Mouse (Mus musculus): Measurements from ENCODE around the gene Dgkg.

Gene Dgkg

GRCm38 (mm10) chr16:22549346-22549745 lies 107.7 kb downstream of the Dgkg start:
- peak in 1 of 2 experiments; percentile 37 for DNase-seq (ENCODE audit: inconsistent age in 2 of 2, low spot score in 1 of 2)

GRCm38 (mm10) chr16:22548167-22549080 lies 108.6 kb downstream of the Dgkg start:
- peak; percentile 85 to 96 for DNase-seq (ENCODE audit: inconsistent age in 2 of 2, low spot score in 1 of 2)

GRCm38 (mm10) chr16:22547741-22548140 lies 109.3 kb downstream of the Dgkg start:
- DNase-seq (ENCODE audit: inconsistent age in 2 of 2, low spot score in 1 of 2), result no peak

DNA sequence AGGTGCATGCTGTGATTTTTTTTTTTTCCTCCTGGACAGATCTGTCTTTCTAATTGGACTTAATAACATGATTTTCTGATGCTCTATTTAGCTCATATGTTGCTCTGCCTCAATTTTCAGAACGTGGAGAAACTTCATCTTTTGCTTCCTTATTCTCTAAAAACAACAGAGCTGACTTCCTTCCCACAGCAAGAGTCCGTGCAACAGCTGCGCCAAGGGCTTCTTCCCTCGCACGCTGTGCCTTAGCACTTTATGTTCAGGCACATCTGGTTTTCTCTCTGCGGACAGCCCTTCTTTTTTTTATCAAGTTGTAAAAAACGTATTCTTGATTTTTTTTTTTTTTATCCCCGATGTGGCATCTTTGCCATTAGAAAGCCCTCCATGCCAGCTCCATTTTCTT lies 111.2 kb downstream of the Dgkg start:
- DNase-seq (ENCODE audit: inconsistent age in 2 of 2, low spot score in 1 of 2), result no peak

- DNase-seq (ENCODE audit: inconsistent age in 2 of 2, low spot score in 1 of 2), result peak; percentile 30 to 78
Measured at GRCm38 (mm10) chr16:22545016-22545561, 111.9 kb downstream of the Dgkg start.

DNA sequence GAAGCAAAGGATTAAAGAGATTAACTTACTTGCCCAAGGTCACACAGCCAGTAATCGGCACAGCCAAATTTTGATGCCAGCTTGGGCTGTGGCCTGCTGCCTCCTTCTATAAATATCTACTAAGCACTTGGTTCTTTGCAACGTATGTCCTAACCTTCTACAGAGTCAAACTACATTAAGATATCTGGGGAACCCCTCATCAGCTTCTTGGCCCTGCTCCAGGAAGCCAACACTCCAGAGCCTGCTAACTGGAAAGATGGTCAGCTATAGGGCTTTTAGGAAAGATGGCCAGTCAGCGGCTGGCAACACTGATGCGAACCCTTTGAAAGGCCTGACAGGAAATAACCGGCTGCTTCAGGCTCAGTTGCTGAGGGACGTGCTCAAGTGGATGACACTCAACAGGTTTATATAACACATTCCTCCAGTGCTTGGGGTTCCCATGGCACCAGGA lies 114.3 kb downstream of the Dgkg start:
- DNase-seq (ENCODE audit: inconsistent age in 2 of 2, low spot score in 1 of 2), result peak in 1 of 2 experiments; percentile 60

- DNase-seq (ENCODE audit: inconsistent age in 2 of 2, low spot score in 1 of 2), result no peak
Measured at GRCm38 (mm10) chr16:22539275-22539674, 117.7 kb downstream of the Dgkg start.

- no peak for DNase-seq (ENCODE audit: inconsistent age in 2 of 2, low spot score in 1 of 2)
Measured at GRCm38 (mm10) chr16:22536581-22537160, 120.3 kb downstream of the Dgkg start.

DNA sequence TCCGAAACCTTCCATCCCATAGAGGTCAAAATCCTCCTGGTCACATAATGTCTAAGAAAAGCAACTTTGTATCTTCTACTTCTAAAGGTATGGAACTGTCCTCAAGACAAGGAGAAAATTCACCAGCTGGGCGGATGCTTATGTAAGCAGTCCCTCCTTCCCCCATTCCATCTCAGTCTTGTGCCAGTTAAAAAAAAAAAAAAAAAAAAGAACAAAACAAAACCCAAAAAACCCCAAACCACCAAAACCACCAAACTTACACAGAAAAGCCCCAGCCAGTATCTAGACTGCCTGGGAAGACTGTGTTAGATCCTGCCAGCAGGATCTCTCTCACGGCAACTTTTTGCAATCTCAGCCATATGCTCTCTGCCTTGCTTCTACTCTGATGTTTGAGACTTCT lies 123.9 kb downstream of the Dgkg start:
- no peak for DNase-seq (ENCODE audit: inconsistent age in 2 of 2, low spot score in 1 of 2)

DNA sequence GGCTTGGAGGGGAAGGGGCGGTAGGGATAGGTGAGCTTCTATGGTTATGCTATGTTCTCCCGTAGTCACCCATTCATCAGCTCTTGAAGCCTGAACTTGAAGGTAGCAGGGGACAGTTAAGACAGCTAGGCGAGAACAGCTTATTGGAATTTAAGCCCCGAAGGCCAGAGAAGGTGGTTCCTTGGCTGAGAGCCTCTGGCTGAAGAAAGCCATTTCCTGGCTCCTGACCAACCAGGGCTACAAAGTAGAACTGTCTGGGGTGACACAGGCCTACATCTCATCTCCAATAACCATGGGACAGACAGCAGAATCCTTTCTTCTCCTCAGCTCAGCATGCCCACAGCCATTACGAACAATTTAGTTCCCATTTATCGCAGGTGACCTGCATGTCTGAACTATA lies 125.2 kb downstream of the Dgkg start:
- DNase-seq (ENCODE audit: inconsistent age in 2 of 2, low spot score in 1 of 2), result peak in 1 of 2 experiments; percentile 43

DNA sequence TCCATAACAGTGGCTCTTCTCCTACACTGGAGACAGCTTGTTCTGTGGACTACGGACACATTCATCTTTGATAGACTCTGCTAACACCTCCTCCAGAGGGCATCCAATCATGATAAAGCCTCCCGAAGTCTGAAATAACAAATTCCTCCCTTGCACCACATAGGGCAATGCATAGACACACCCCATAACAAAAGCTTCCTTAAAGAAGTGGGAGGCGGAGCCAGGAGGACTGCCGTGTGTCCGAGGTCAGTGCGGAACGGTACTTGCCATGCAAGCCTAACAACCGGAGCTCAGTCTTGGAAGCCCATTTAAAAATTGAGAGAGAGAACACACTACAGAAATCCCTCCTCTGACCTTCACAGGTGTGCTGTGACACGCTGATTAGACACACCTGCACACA lies 126.0 kb downstream of the Dgkg start:
- DNase-seq (ENCODE audit: inconsistent age in 2 of 2, low spot score in 1 of 2), result no peak

DNA sequence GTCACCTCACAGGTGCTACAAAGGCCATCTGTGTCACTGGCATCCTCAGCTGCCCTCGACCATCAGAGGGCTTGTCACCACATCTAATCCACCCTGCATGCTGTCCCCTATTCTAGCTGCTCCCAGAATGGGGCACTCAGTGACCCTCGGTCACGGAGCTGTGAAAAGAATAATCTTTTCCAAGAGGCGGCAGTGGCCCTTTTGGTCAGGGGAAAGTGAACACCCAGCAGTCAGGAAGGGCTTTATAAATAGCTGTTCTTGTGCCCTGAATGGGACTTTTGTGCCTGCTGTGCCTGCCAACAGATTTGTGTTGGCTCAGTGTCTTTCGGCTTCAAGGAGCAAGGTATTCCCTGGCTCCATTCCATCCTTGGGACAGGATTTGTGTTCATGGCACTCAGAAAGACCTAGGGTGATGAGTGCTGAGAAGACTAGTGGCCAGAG lies 129.5 kb downstream of the Dgkg start:
- DNase-seq (ENCODE audit: inconsistent age in 2 of 2, low spot score in 1 of 2), result no peak

- no peak for DNase-seq (ENCODE audit: inconsistent age in 2 of 2, low spot score in 1 of 2)
Measured at GRCm38 (mm10) chr16:22526386-22526785, 130.6 kb downstream of the Dgkg start.

GRCm38 (mm10) chr16:22517431-22518384 lies 139.3 kb downstream of the Dgkg start:
- DNase-seq (ENCODE audit: inconsistent age in 2 of 2, low spot score in 1 of 2), result peak; percentile 79 to 86

DNA sequence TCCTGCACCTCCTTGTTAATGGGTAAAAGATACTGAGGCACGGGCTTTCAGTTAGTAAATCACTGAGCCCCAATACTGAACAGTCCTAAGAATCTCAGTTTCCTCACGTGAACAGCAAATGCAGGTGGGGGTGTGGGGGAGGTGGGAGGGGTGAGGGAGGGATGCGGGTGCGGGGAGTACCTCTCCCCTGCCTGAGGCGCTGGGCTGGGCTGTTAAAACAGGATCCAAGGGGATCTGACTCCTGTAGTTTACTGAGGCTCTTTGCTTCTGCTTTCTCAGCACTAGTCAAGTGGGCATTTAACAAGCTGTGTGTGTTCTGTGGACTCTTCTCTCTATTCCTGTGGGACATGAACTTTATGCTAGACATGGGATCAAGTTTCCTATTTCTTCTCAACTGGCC lies 141.5 kb downstream of the Dgkg start:
- DNase-seq (ENCODE audit: inconsistent age in 2 of 2, low spot score in 1 of 2), result no peak

GRCm38 (mm10) chr16:22510861-22511637 lies 146.0 kb downstream of the Dgkg start:
- no peak for DNase-seq (ENCODE audit: inconsistent age in 2 of 2, low spot score in 1 of 2)

DNA sequence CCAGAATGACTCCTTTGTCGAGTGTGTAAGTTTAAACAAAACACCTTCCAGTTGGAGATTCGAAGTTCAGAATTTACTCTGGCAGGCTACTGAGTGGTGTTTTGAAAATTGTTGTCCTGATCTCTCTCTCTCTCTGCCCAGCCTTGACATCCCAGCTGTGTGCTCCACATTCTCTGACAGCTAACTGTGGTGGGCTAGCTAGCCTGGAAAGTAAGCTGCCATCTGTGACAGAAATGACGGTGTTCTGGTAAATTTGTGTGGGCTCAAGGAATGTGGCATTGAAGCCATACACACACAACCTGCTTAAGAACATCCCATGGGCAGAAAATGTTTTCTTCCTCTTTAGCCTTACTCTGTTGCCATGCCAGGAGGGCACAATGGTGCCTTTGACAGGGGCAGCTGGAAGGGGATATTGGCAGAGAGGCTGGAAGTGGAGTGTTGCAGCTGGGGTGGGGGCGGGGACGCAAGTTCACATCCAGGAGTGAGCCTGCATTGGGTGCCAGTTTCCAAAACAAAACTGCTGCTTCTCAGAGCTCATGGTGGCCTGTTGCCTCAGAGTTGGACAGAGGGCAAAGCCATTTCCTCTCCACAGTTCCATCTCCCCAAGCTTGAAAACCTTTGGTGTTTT lies 148.0 kb downstream of the Dgkg start:
- no peak for DNase-seq (ENCODE audit: inconsistent age in 2 of 2, low spot score in 1 of 2)

DNA sequence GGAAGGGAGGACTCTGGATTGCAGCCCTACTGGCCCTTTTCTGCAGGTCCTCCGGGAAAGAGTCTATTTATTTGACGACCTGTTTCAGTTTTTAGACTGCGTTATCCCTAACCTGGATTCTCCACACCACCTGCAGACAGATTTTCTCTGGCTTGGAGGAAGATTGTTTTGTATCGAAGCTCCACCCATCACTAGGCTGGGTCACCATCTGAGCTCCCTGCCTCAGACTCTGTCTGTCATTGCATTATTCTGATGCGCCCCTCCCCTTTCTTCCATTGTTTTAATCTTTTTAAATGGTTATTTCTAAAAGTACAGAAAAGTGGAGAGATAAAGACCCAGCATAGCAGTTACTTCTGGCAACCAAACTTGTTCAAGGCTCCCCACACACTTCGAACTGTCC lies 151.4 kb downstream of the Dgkg start:
- no peak for DNase-seq (ENCODE audit: inconsistent age in 2 of 2, low spot score in 1 of 2)

- DNase-seq (ENCODE audit: inconsistent age in 2 of 2, low spot score in 1 of 2), result peak; percentile 78 to 79
Measured at GRCm38 (mm10) chr16:22504851-22505250, 152.2 kb downstream of the Dgkg start.

- peak in 1 of 2 experiments; percentile 45 for DNase-seq (ENCODE audit: inconsistent age in 2 of 2, low spot score in 1 of 2)
Measured at GRCm38 (mm10) chr16:22504049-22504448, 153.0 kb downstream of the Dgkg start.
